In the genomic region with DNA sequence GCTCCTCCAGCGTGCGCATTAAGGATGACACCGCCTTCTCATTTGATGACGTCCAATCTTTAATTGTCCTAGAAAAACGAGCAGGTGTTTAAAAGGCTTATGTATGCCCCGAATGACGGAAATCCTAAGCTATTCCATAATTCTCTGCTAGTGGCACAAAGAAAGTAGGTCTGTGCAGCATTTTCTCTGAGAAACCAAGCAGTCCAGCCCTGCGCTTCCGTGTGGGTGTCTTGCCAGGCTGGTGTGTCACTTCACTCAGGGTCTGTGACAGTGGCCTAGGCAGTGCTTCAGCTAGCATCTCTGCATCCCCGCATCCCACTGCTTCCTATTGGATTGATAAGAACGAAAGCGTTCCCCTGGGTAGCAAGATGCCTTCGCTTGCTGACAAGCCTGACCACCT, we compare ENCODE assay signal across 23 mouse cellular contexts. TPM values are rescaled to one million over a fixed set of nuclear protein-coding genes. Genes with fewer than 3 reads are reported as not detected.
DNase-seq lines count a peak whose midpoint lies in the region; ATAC-seq and TF ChIP-seq lines count a peak whose summit lies in the region.
"Had no signal": no experiment of that assay in that cellular context is flagged by ENCODE, and none has a peak within 500 bp of the region (broad histone marks: within the 10 kb centered on the region; RNA-seq: fewer than 3 reads in every experiment).

No protein-coding gene starts in this region.

- peak; percentile 78 for ATAC-seq in frontal cortex, adult (ENCODE audit: low TSS enrichment)
- no peak for ATAC-seq in intestine, embryonic 16.5 days
- ATAC-seq: activated CD4-positive, CD25-positive, alpha-beta regulatory T cell, adult 4 months; forebrain, embryonic 14.5 days; forebrain, postnatal 0 days had no signal

- DNase-seq in frontal cortex, postnatal 10 days (ENCODE audit: low spot score in 2 of 2), result no peak
- DNase-seq in left cerebral cortex, adult 2 months (ENCODE audit: extremely low spot score in 1 of 2, low spot score in 2 of 2), result peak; percentile 30 to 50
- DNase-seq in left cerebral cortex, postnatal 10 days (ENCODE audit: extremely low spot score in 1 of 2, low spot score in 2 of 2), result no peak
- peak; percentile 48 to 62 for DNase-seq in right cerebral cortex, adult 2 months (ENCODE audit: low spot score in 2 of 2)
- DNase-seq in right cerebral cortex, postnatal 4 days, result no peak
- DNase-seq: adrenal gland, adult 8-10 months; adrenal gland, postnatal 25 days; cerebellum, adult 18-20 months; cerebellum, adult 9-10 months; cerebellum, postnatal 14 days; forebrain, postnatal 0 days; gastrocnemius, postnatal 14 days; heart, adult 11 months had no signal

- H3K9ac ChIP-seq in intestine, embryonic 16.5 days (ENCODE audit: low read depth, low read length), result no peak overlapping the region
- H3K9ac ChIP-seq: embryonic facial prominence, embryonic 12.5 days; embryonic facial prominence, embryonic 15.5 days; forebrain, postnatal 0 days; hindbrain, embryonic 12.5 days; hindbrain, embryonic 15.5 days had no signal

- no peak overlapping the region for H3K4me2 ChIP-seq in intestine, embryonic 16.5 days (ENCODE audit: low read depth, low read length)
- H3K4me2 ChIP-seq: embryonic facial prominence, embryonic 12.5 days; embryonic facial prominence, embryonic 15.5 days; heart, embryonic 11.5 days; hindbrain, embryonic 12.5 days; hindbrain, embryonic 15.5 days had no signal

- intact Hi-C loops in left cerebral cortex, adult 2 months (cut with DNase I), result no loop called here
- intact Hi-C loops in left cerebral cortex, postnatal 10 days (cut with DNase I), result no loop called here

- H3K36me3 ChIP-seq in intestine, embryonic 16.5 days (ENCODE audit: control insufficient read depth, insufficient read depth, low read length), result peaks cover 23% of the 10 kb centered on the region

- H3K4me3 ChIP-seq in left cerebral cortex, adult 2 months, result no peak overlapping the region
- no peak overlapping the region for H3K4me3 ChIP-seq in olfactory bulb, adult 2 months (ENCODE audit: insufficient read depth, low read depth, low read length)
- H3K4me3 ChIP-seq in intestine, embryonic 16.5 days (ENCODE audit: low read length), result no peak overlapping the region
- H3K4me3 ChIP-seq: embryonic facial prominence, embryonic 12.5 days; embryonic facial prominence, embryonic 15.5 days; hindbrain, embryonic 12.5 days; hindbrain, embryonic 15.5 days had no signal

- WGBS in olfactory bulb, adult 2 months, result 80% methylated on average over 13 of the region's 13 CpGs
- WGBS in intestine, embryonic 16.5 days, result 93% methylated on average over 13 of the region's 13 CpGs

- peaks cover 9% of the 10 kb centered on the region for H3K4me1 ChIP-seq in olfactory bulb, adult 2 months (ENCODE audit: control insufficient read depth, insufficient read depth, low read length)
- H3K4me1 ChIP-seq in intestine, embryonic 16.5 days (ENCODE audit: control insufficient read depth, insufficient read depth, low read length), result no peaks in the 10 kb centered on the region
- H3K4me1 ChIP-seq: embryonic facial prominence, embryonic 15.5 days; hindbrain, embryonic 12.5 days; hindbrain, embryonic 15.5 days had no signal

- H3K9me3 ChIP-seq in intestine, embryonic 16.5 days (ENCODE audit: control insufficient read depth, low read length), result no peaks in the 10 kb centered on the region
- H3K9me3 ChIP-seq: embryonic facial prominence, embryonic 12.5 days; embryonic facial prominence, embryonic 15.5 days; hindbrain, embryonic 12.5 days; hindbrain, embryonic 15.5 days had no signal

- H3K27me3 ChIP-seq in intestine, embryonic 16.5 days (replicated peaks; ENCODE audit: control insufficient read depth, insufficient read depth, low read length), result no peaks in the 10 kb centered on the region
- H3K27me3 ChIP-seq: embryonic facial prominence, embryonic 12.5 days; embryonic facial prominence, embryonic 15.5 days; hindbrain, embryonic 12.5 days; hindbrain, embryonic 15.5 days had no signal

- no peak for TF ChIP-seq CTCF in left cerebral cortex, adult 2 months (IDR thresholded peaks at IDR 0.05)
- TF ChIP-seq CTCF in olfactory bulb, adult 2 months (IDR thresholded peaks at IDR 0.05; ENCODE audit: insufficient read depth, low read depth, low read length), result no peak

- TF ChIP-seq POLR2A in olfactory bulb, adult 2 months (IDR thresholded peaks at IDR 0.05; ENCODE audit: insufficient read depth, low read depth, low read length), result no peak

- peak overlapping the region; percentile 58 for H3K27ac ChIP-seq in left cerebral cortex, adult 2 months
- H3K27ac ChIP-seq in olfactory bulb, adult 2 months (ENCODE audit: insufficient read depth, low read depth, low read length), result peak overlapping the region; percentile 71; the same call in 1 of the 2 replicates
- no peak overlapping the region for H3K27ac ChIP-seq in intestine, embryonic 16.5 days (ENCODE audit: low read length)
- H3K27ac ChIP-seq: embryonic facial prominence, embryonic 12.5 days; embryonic facial prominence, embryonic 15.5 days; hindbrain, embryonic 12.5 days; hindbrain, embryonic 15.5 days had no signal

RNA-seq across cellular contexts. Expression of gene Dip2a, which starts 23.7 kb away (rescaled TPM):
- total RNA-seq in left cerebral cortex, adult 2 months (2021), result 10 to 100 TPM; 61.4 to 63.6 TPM
- total RNA-seq in left cerebral cortex, postnatal 10 days (2021), result 10 to 100 TPM; 62.9 to 64.1 TPM
- not detected in 2 replicates for polyA plus RNA-seq in olfactory bulb, adult 2 months (2012; ENCODE audit: insufficient read depth, insufficient read length, low replicate concordance, missing spikeins)
- 6.3 and 7.8 TPM in 2 replicates for polyA plus RNA-seq in intestine, embryonic 16.5 days (2015; fragmentation: Nextera tagmentation; extraction: Ambion mirVana)

Comparison
In these comparisons a context has a peak if more than half of its experiments do, and no peak if none do; other contexts are left out.
1. DNase-seq: peak in left cerebral cortex, adult 2 months (2 of 2) and right cerebral cortex, adult 2 months (2 of 2); none in frontal cortex, postnatal 10 days (0 of 2), left cerebral cortex, postnatal 10 days (0 of 2) and right cerebral cortex, postnatal 4 days (single experiment).